Mouse (Mus musculus) lung, embryonic 14.5 days (tissue): Measurements from ENCODE around the gene Lrrc25. TPM values are rescaled to one million over a fixed set of nuclear protein-coding genes. Genes with fewer than 3 reads are reported as not detected.

Experiments used
- ATAC-seq: fragments of 200-750 bp; cut with Nextera tagmentation; 2 replicates; pipeline ENCODE4 v1.8.0; 2017; ENCODE audit warnings: mild to moderate bottlenecking, moderate TSS enrichment, moderate library complexity; ENCODE audit not compliant: insufficient read depth
- DNase-seq: peaks from one replicate; pipeline ENCODE4 v3.0.0-alpha.2; 2015
- H3K27ac ChIP-seq: fragments of 300-500 bp; sonication (generic); 2 replicates; pipeline ENCODE4 v1.5.1; 2014; ENCODE audit warnings: low read depth, mild to moderate bottlenecking, moderate library complexity
- H3K27me3 ChIP-seq: fragments of 300-500 bp; sonication (generic); 2 replicates; pipeline ENCODE4 v1.6.1; 2014; ENCODE audit warnings: low read length, control low read depth; ENCODE audit not compliant: insufficient read depth
- H3K36me3 ChIP-seq: fragments of 300-500 bp; sonication (generic); 2 replicates; pipeline ENCODE4 v1.6.1; 2014; ENCODE audit warnings: control low read depth; ENCODE audit not compliant: insufficient read depth
- H3K4me1 ChIP-seq: fragments of 300-500 bp; sonication (generic); 2 replicates; pipeline ENCODE4 v1.6.1; 2014; ENCODE audit warnings: antibody characterized with exemption, control low read depth; ENCODE audit not compliant: insufficient read depth
- H3K4me2 ChIP-seq: fragments of 300-500 bp; sonication (generic); 2 replicates; pipeline ENCODE4 v1.6.1; 2014; ENCODE audit warnings: mild to moderate bottlenecking
- H3K4me3 ChIP-seq: fragments of 300-500 bp; sonication (generic); 2 replicates; pipeline ENCODE4 v1.5.1; 2014; ENCODE audit warnings: low read depth, low read length
- H3K9ac ChIP-seq: fragments of 300-500 bp; sonication (generic); 2 replicates; pipeline ENCODE4 v1.6.1; 2014
- H3K9me3 ChIP-seq: fragments of 300-500 bp; sonication (generic); 2 replicates; pipeline ENCODE4 v1.6.1; 2016; ENCODE audit warnings: low read depth, low read length, control low read depth
- CTCF ChIP-seq: IDR thresholded peaks from 2 replicates; pipeline ENCODE4 v1.5.1; 2016; ENCODE audit warnings: antibody characterized with exemption, low read depth
- WGBS: fragments of 180-500 bp; shearing (Covaris S2); extraction: QIAGEN DNeasy Blood & Tissue Kit; methylation state at CpG from one replicate; pipeline ENCODE4 v1.1.7; 2014; 5-methylcytosine and 5-hydroxymethylcytosine counted together
- polyA plus RNA-seq: library from polyadenylated mRNA; unstranded; fragments of >200 nt; fragmentation: Nextera tagmentation; extraction: Ambion mirVana; gene quantifications from 2 replicates; pipeline ENCODE4 v1.2.1, GENCODE M21; 2014

Lrrc25 gene
- polyA plus RNA-seq, 1 experiment from 2014 or later, result 1.9 TPM

- 0 out of 2 replicates have a peak, but pooled peaks cover 10% of the 10 kb centered on the region for H3K27me3 ChIP-seq
- peak overlapping the region; percentile 68 for H3K4me2 ChIP-seq
- under 1% methylated on average over 60 of the region's 60 CpGs for WGBS
- peak overlapping the region; percentile 46 for H3K4me3 ChIP-seq
- TF ChIP-seq CTCF, result peak; percentile 100
- peaks cover 10% of the 10 kb centered on the region; the same call in 1 of the 2 replicates for H3K4me1 ChIP-seq
- H3K27ac ChIP-seq, result peak overlapping the region; percentile 43
- peak; percentile 93 for DNase-seq
- no peaks in the 10 kb centered on the region for H3K9me3 ChIP-seq
- no peaks in the 10 kb centered on the region for H3K36me3 ChIP-seq
- ATAC-seq, result peak; percentile 94
- peak overlapping the region; percentile 51 for H3K9ac ChIP-seq
These were observed 13.9 kb downstream of the Lrrc25 start for GRCm38 (mm10) chr8:70629574-70630531.

GRCm38 (mm10) chr8:70630532-70631381 is 14.8 kb downstream of the Lrrc25 start:
- H3K27ac ChIP-seq, result no peak overlapping the region
- peak overlapping the region; percentile 8; the same call in 1 of the 2 replicates for H3K4me3 ChIP-seq
- peak; percentile 51 for ATAC-seq

DNA sequence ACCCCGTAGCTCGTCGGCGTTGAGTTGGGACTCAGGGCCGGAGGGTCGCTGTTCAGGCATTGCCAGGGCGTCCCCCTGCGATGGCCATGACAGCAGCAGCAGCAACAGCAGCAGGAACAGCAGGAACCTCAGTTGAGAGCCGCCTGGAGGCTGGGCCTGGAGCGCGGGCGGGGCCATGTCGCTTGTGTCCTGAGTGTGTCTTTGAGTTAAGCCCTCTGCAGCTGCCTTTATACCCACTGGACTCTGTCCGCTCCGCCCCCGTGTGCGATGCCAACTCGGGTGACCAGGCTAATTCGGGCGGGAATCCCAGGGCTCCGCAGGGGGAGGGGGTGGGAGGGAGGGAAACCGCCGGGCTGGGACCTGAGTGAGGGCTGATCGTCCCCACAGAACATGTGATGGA is 15.5 kb downstream of the Lrrc25 start:
- TF ChIP-seq CTCF, result no peak
- Histone ChIP-seq H3K27me3 (0 out of 2 replicates have a peak, but pooled peaks cover 10% of the 10 kb centered on the region), H3K9me3 (no peaks in the 10 kb centered on the region), H3K4me1 (peaks cover 10% of the 10 kb centered on the region; the same call in 1 of the 2 replicates), H3K36me3 (no peaks in the 10 kb centered on the region), H3K4me2 (peak overlapping the region; percentile 29; the same call in 1 of the 2 replicates), H3K27ac (no peak overlapping the region), H3K9ac (0 out of 2 replicates have a peak overlapping the region, but pooled peaks have one; percentile 6), H3K4me3 (peak overlapping the region; percentile 8; the same call in 1 of the 2 replicates)
- WGBS, result 19% methylated on average over 24 of the region's 24 CpGs
- DNase-seq, result peak; percentile 41
- ATAC-seq, result no peak

More at GRCm38 (mm10) chr8:70630532-70631381, 14.8 kb downstream of the Lrrc25 start:
- H3K9ac ChIP-seq, result 0 out of 2 replicates have a peak overlapping the region, but pooled peaks have one; percentile 6
- peak overlapping the region; percentile 68 for H3K4me2 ChIP-seq
- no peaks in the 10 kb centered on the region for H3K36me3 ChIP-seq
- 13% methylated on average over 22 of the region's 22 CpGs for WGBS
- H3K9me3 ChIP-seq, result no peaks in the 10 kb centered on the region
- DNase-seq, result peak; percentile 82
- H3K4me1 ChIP-seq, result peaks cover 10% of the 10 kb centered on the region; the same call in 1 of the 2 replicates
- no peak for TF ChIP-seq CTCF
- H3K27me3 ChIP-seq, result 0 out of 2 replicates have a peak, but pooled peaks cover 10% of the 10 kb centered on the region

DNA sequence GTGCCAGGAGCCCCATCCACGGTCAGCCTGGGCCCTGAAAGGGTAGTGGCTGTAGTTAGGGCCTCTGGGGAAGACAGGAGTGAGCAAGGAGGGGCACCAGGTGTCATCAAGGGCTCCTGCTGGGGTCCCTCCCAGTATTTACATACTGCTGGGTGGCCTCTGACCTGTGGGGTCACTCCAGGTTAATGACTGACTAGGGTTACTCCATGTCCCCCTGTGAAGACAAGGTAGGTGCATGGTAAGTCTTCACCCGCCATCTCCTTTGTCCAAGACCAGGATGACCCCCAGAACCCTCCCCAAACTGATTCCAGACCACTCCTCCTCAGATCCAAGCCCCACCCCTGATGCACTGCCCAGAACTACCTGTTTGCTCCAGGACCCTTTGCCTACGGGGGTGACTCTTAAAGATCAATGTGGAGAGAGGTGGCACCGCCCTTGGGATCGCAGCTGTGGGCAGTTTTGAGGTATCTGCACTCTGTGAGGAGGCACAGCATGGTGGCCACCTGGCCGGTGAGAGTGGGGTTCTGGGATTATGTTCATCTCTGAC is 16.5 kb downstream of the Lrrc25 start, which contains the start of gene Gdf15:
Gdf15 (minus strand) TSS at position 111 of the 547 bp plus-strand sequence.
- Histone ChIP-seq H3K4me1 (peaks cover 10% of the 10 kb centered on the region; the same call in 1 of the 2 replicates), H3K4me3 (peak within 1 kb of the TSS; percentile 8; the same call in 1 of the 2 replicates), H3K27ac (no peak within 1 kb of the TSS), H3K9me3 (no peaks in the 10 kb centered on the region), H3K9ac (0 out of 2 replicates have a peak within 1 kb of the TSS, but pooled peaks have one; percentile 6), H3K36me3 (no peaks in the 10 kb centered on the region), H3K27me3 (0 out of 2 replicates have a peak, but pooled peaks cover 10% of the 10 kb centered on the region), H3K4me2 (peak within 1 kb of the TSS; percentile 29; the same call in 1 of the 2 replicates)
- DNase-seq (no peak), ATAC-seq (no peak)
- TF ChIP-seq CTCF, result no peak
- 66% methylated on average over 6 of the region's 6 CpGs for WGBS

DNA sequence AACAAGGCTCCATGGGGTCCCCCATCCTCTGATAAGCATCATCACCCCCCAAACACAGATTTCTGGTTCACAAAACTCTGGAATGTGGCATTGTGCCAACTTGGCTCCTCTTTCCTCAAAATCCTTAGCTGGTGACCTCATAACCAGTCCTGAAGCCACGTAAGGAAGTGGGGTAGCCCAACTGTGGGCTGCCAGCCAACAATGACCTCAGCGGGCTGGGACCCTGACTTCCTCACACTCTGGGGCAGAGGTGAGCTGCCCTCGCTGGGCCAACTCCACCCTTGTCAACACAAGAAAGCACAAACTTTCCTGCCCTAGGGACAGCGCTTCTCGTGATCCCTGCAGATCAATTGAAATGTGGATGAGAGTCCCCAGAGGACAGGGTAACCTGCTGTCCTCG is 18.1 kb downstream of the Lrrc25 start:
- Histone ChIP-seq H3K27me3 (0 out of 2 replicates have a peak, but pooled peaks cover 10% of the 10 kb centered on the region), H3K4me1 (peaks cover 10% of the 10 kb centered on the region; the same call in 1 of the 2 replicates), H3K9ac (no peak overlapping the region), H3K4me2 (no peak overlapping the region), H3K36me3 (no peaks in the 10 kb centered on the region), H3K27ac (no peak overlapping the region; the same call in 1 of the 2 replicates), H3K4me3 (no peak overlapping the region), H3K9me3 (no peaks in the 10 kb centered on the region)
- TF ChIP-seq CTCF, result no peak
- 40% methylated on average over 6 of the region's 6 CpGs for WGBS
- DNase-seq, result peak; percentile 81
- no peak for ATAC-seq

GRCm38 (mm10) chr8:70635527-70635926 is 19.6 kb downstream of the Lrrc25 start:
- H3K27ac ChIP-seq, result no peak overlapping the region
- no peak overlapping the region for H3K4me2 ChIP-seq
- no peak for ATAC-seq
- H3K4me1 ChIP-seq, result peaks cover 10% of the 10 kb centered on the region; the same call in 1 of the 2 replicates
- H3K27me3 ChIP-seq, result 0 out of 2 replicates have a peak, but pooled peaks cover 10% of the 10 kb centered on the region
- H3K9ac ChIP-seq, result no peak overlapping the region
- TF ChIP-seq CTCF, result no peak
- no peak for DNase-seq
- 76% methylated on average over 6 of the region's 6 CpGs for WGBS
- H3K9me3 ChIP-seq, result no peaks in the 10 kb centered on the region
- H3K36me3 ChIP-seq, result no peaks in the 10 kb centered on the region
- no peak overlapping the region for H3K4me3 ChIP-seq
